Mouse (Mus musculus) cerebellum, adult 11 months (tissue): ENCODE measurements at regions not wholly inside any gene's neighbourhood (a gene's known extent, or its start where the extent isn't known, plus 50 kb on each side); places are given as distances from the start of the nearest gene placed in this dataset.

Experiments used
- DNase-seq: peaks from one replicate; pipeline ENCODE4 v3.0.0; 2022

- DNase-seq: no peak
These were observed 380.9 kb upstream of the Slc30a5 start for GRCm38 (mm10) chr13:101214094-101214493.

- DNase-seq: peak; percentile 46
These were observed 380.1 kb upstream of the Slc30a5 start for GRCm38 (mm10) chr13:101213121-101213916.

- DNase-seq: no peak
These were observed 379.2 kb upstream of the Slc30a5 start for GRCm38 (mm10) chr13:101212341-101212895.

- DNase-seq: no peak
These were observed 375.6 kb upstream of the Slc30a5 start for GRCm38 (mm10) chr13:101208788-101209187.

GRCm38 (mm10) chr13:101203463-101203862 lies 370.2 kb upstream of the Slc30a5 start:
- DNase-seq: no peak

- no peak for DNase-seq
These were observed 369.5 kb upstream of the Slc30a5 start for GRCm38 (mm10) chr13:101202565-101203313.

- DNase-seq: no peak
These were observed 357.1 kb upstream of the Slc30a5 start for GRCm38 (mm10) chr13:101190249-101190830.

GRCm38 (mm10) chr13:101182387-101182786 lies 349.2 kb upstream of the Slc30a5 start:
- no peak for DNase-seq

- DNase-seq: no peak
These were observed 341.9 kb upstream of the Slc30a5 start for GRCm38 (mm10) chr13:101175017-101175689.

- peak; percentile 1 for DNase-seq
These were observed 328.5 kb upstream of the Slc30a5 start for GRCm38 (mm10) chr13:101161768-101162167.

GRCm38 (mm10) chr13:101159878-101160277 lies 326.7 kb upstream of the Slc30a5 start:
- no peak for DNase-seq

- DNase-seq: no peak
These were observed 320.5 kb upstream of the Slc30a5 start for GRCm38 (mm10) chr13:101153760-101154159.

GRCm38 (mm10) chr13:101142761-101143160 lies 309.5 kb upstream of the Slc30a5 start:
- no peak for DNase-seq

- no peak for DNase-seq
These were observed 309.0 kb upstream of the Slc30a5 start for GRCm38 (mm10) chr13:101142104-101142735.

- no peak for DNase-seq
These were observed 296.2 kb upstream of the Slc30a5 start for GRCm38 (mm10) chr13:101129466-101129865.

GRCm38 (mm10) chr13:101127808-101128207 lies 294.6 kb upstream of the Slc30a5 start:
- DNase-seq: no peak

- DNase-seq: no peak
These were observed 294.0 kb upstream of the Slc30a5 start for GRCm38 (mm10) chr13:101127262-101127661.

GRCm38 (mm10) chr13:101117311-101117710 lies 284.1 kb upstream of the Slc30a5 start:
- no peak for DNase-seq

GRCm38 (mm10) chr13:101115296-101115695 lies 282.1 kb upstream of the Slc30a5 start:
- DNase-seq: no peak

GRCm38 (mm10) chr13:101112176-101112575 lies 278.9 kb upstream of the Slc30a5 start:
- DNase-seq: no peak

- no peak for DNase-seq
These were observed 278.5 kb upstream of the Slc30a5 start for GRCm38 (mm10) chr13:101111773-101112172.

- DNase-seq: no peak
These were observed 267.4 kb upstream of the Slc30a5 start for GRCm38 (mm10) chr13:101100621-101101020.
